Mouse (Mus musculus) ES-E14 (cell line): ENCODE results near the gene Fam205c.

Source experiments
- CHD2 ChIP-seq: IDR thresholded peaks from 2 replicates; pipeline ENCODE4 v1.6.1; 2014; ENCODE audit warnings: mild to moderate bottlenecking, low read depth, low read length, inconsistent platforms
- MAFK ChIP-seq: IDR thresholded peaks from 2 replicates; pipeline ENCODE4 v1.6.1; 2014; ENCODE audit warnings: mild to moderate bottlenecking, low read depth, low read length, inconsistent platforms; ENCODE audit not compliant: insufficient read depth

GRCm38 (mm10) chr4:42922056-42922455 is 48.0 kb upstream of the Fam205c start:
- TF ChIP-seq CHD2 = no peak
- no peak for TF ChIP-seq MAFK
